ENCODE assay signal across 8 mouse cellular contexts in genomic region chr10:127288800-127289572, GRCm38 (mm10). TPM values are rescaled to one million over a fixed set of nuclear protein-coding genes. Genes with fewer than 3 reads are reported as not detected.
DNase-seq lines count a peak whose midpoint lies in the region; ATAC-seq and TF ChIP-seq lines count a peak whose summit lies in the region.

Gene Mbd6, minus strand, starts transcription at chr10:127289018.

- peak; percentile 17 for ATAC-seq in forebrain, embryonic 15.5 days (replicated peaks)
- peak; percentile 19 for ATAC-seq in lung, embryonic 15.5 days (ENCODE audit: borderline replicate concordance, extremely low read depth, low FRiP score, low TSS enrichment)

- peak within 1 kb of the TSS; percentile 97 for H3K27ac ChIP-seq in forebrain, embryonic 15.5 days (replicated peaks)
- peak within 1 kb of the TSS; percentile 97 for H3K27ac ChIP-seq in layer of hippocampus, adult 2 months
- H3K27ac ChIP-seq in lung, embryonic 15.5 days: peak within 1 kb of the TSS; percentile 100

- peak; percentile 89 for DNase-seq in ES-CJ7 (ENCODE audit: low read depth, low spot score)
- peak; percentile 91 for DNase-seq in cerebellum, adult 11 months
- peak; percentile 83 for DNase-seq in heart, postnatal 25 days (ENCODE audit: low spot score)
- peak; percentile 73 to 83 for DNase-seq in layer of hippocampus, adult 2 months (ENCODE audit: low spot score in 2 of 2)
- DNase-seq in ovary, adult 18-20 months (ENCODE audit: low spot score): peak; percentile 81
- DNase-seq in thymus, postnatal 0 days (ENCODE audit: low spot score): peak; percentile 92

- under 1% methylated on average over 41 of the region's 65 CpGs for WGBS in forebrain, embryonic 15.5 days
- under 1% methylated on average over 44 of the region's 65 CpGs for WGBS in lung, embryonic 15.5 days

- intact Hi-C loops in heart, postnatal 25 days (cut with DNase I): no loop called here

- H3K4me1 ChIP-seq in forebrain, embryonic 15.5 days: peaks cover 53% of the 10 kb centered on the region
- peaks cover 49% of the 10 kb centered on the region for H3K4me1 ChIP-seq in lung, embryonic 15.5 days

- H3K27me3 ChIP-seq in forebrain, embryonic 15.5 days: no peaks in the 10 kb centered on the region
- no peaks in the 10 kb centered on the region for H3K27me3 ChIP-seq in lung, embryonic 15.5 days

- peaks cover 28% of the 10 kb centered on the region for H3K36me3 ChIP-seq in forebrain, embryonic 15.5 days
- H3K36me3 ChIP-seq in lung, embryonic 15.5 days: peaks cover 42% of the 10 kb centered on the region

- peak within 1 kb of the TSS; percentile 70 for H3K9ac ChIP-seq in forebrain, embryonic 15.5 days (replicated peaks)
- peak within 1 kb of the TSS; percentile 80 for H3K9ac ChIP-seq in lung, embryonic 15.5 days

- peak within 1 kb of the TSS; percentile 91 for H3K4me2 ChIP-seq in forebrain, embryonic 15.5 days (replicated peaks)
- peak within 1 kb of the TSS; percentile 77 for H3K4me2 ChIP-seq in lung, embryonic 15.5 days

- no peak for TF ChIP-seq CTCF in layer of hippocampus, adult 2 months (conservative IDR thresholded peaks at IDR 0.05)

- H3K4me3 ChIP-seq in forebrain, embryonic 15.5 days: peak within 1 kb of the TSS; percentile 65
- peak within 1 kb of the TSS; percentile 87 for H3K4me3 ChIP-seq in layer of hippocampus, adult 2 months
- peak within 1 kb of the TSS; percentile 76 for H3K4me3 ChIP-seq in lung, embryonic 15.5 days

- no peaks in the 10 kb centered on the region for H3K9me3 ChIP-seq in forebrain, embryonic 15.5 days
- no peaks in the 10 kb centered on the region for H3K9me3 ChIP-seq in lung, embryonic 15.5 days

RNA-seq across cellular contexts. Expression of gene Mbd6, which starts in this region (rescaled TPM):
- 17.4 and 17.5 TPM in 2 replicates for polyA plus RNA-seq in forebrain, embryonic 15.5 days (2015; fragmentation: Nextera tagmentation; extraction: Ambion mirVana)
- 10 to 100 TPM; 20.9 to 21.4 TPM for total RNA-seq in heart, postnatal 25 days (2021)
- total RNA-seq in layer of hippocampus, adult 2 months (2021): 10 to 100 TPM; 54.3 to 60.6 TPM
- polyA plus RNA-seq in lung, embryonic 15.5 days (2015; fragmentation: Nextera tagmentation; extraction: Ambion mirVana): 13.3 and 18.8 TPM in 2 replicates
- polyA plus RNA-seq in thymus, postnatal 0 days (2015; fragmentation: Nextera tagmentation; extraction: Ambion mirVana): 10.3 and 13.8 TPM in 2 replicates

Comparison
In these comparisons a context has a peak if more than half of its experiments do, and no peak if none do; other contexts are left out.
1. Peak in every context shown above with its lines: DNase-seq, ATAC-seq, H3K4me3 ChIP-seq and H3K27ac ChIP-seq.